Mouse (Mus musculus) erythroblast, adult 5-6 weeks (primary cell): ENCODE results near the gene Ttyh3. TPM values are rescaled to one million over a fixed set of nuclear protein-coding genes. Genes with fewer than 3 reads are reported as not detected.

ENCODE experiments used
- ATAC-seq: replicated peaks from 2 replicates; pipeline ENCODE4 v1.8.0; 2016; ENCODE audit warnings: moderate number of reproducible peaks, mild to moderate bottlenecking, moderate TSS enrichment, inconsistent platforms; ENCODE audit not compliant: poor library complexity, low FRiP score, severe bottlenecking
- total RNA-seq, 2 experiments: library from RNA; stranded (forward) in 1 of 2; stranded (reverse) in 1 of 2; fragments of 150-400 nt in 1 of 2; fragments of 200-764, 138-1000 nt in 1 of 2; gene quantifications; 2 replicates each; pipeline versions ENCODE4 v1.2.3 to v1.2.4; 2015 to 2017; ENCODE audit warnings: low replicate concordance in 2 of 2

The Ttyh3 gene
- total RNA-seq, 2 experiments from 2014 or later, result 3.7 to 17.9 TPM

- no peak for ATAC-seq
Measured at GRCm38 (mm10) chr5:140654096-140654845, 5.4 kb upstream of the Ttyh3 start.

GRCm38 (mm10) chr5:140652587-140652986 is 3.8 kb upstream of the Ttyh3 start:
- ATAC-seq, result no peak

- ATAC-seq, result no peak
Measured at GRCm38 (mm10) chr5:140651231-140651630, 2.4 kb upstream of the Ttyh3 start.

GRCm38 (mm10) chr5:140649881-140650414 is 1.1 kb upstream of the Ttyh3 start:
- no peak for ATAC-seq

GRCm38 (mm10) chr5:140649101-140649667 is 353 bp upstream of the Ttyh3 start:
- ATAC-seq, result peak; percentile 88

- ATAC-seq, result no peak
Measured at GRCm38 (mm10) chr5:140647821-140648518, 861 bp downstream of the Ttyh3 start.

GRCm38 (mm10) chr5:140647031-140647760 is 1.6 kb downstream of the Ttyh3 start:
- ATAC-seq, result no peak

- ATAC-seq, result no peak
Measured at GRCm38 (mm10) chr5:140646171-140646570, 2.7 kb downstream of the Ttyh3 start.

- ATAC-seq, result no peak
Measured at GRCm38 (mm10) chr5:140645454-140645853, 3.4 kb downstream of the Ttyh3 start.

GRCm38 (mm10) chr5:140644702-140645201 is 4.1 kb downstream of the Ttyh3 start:
- ATAC-seq, result peak; percentile 43

- ATAC-seq, result no peak
Measured at GRCm38 (mm10) chr5:140644263-140644662, 4.6 kb downstream of the Ttyh3 start.

- no peak for ATAC-seq
Measured at GRCm38 (mm10) chr5:140642076-140642475, 6.8 kb downstream of the Ttyh3 start.

GRCm38 (mm10) chr5:140641254-140641928 is 7.4 kb downstream of the Ttyh3 start:
- no peak for ATAC-seq

GRCm38 (mm10) chr5:140640812-140641211 is 8.0 kb downstream of the Ttyh3 start:
- ATAC-seq, result no peak

- ATAC-seq, result no peak
Measured at GRCm38 (mm10) chr5:140639871-140640270, 9.0 kb downstream of the Ttyh3 start.

- no peak for ATAC-seq
Measured at GRCm38 (mm10) chr5:140639312-140639711, 9.5 kb downstream of the Ttyh3 start.

GRCm38 (mm10) chr5:140638484-140638883 is 10.3 kb downstream of the Ttyh3 start:
- no peak for ATAC-seq

GRCm38 (mm10) chr5:140637989-140638388 is 10.8 kb downstream of the Ttyh3 start:
- ATAC-seq, result no peak

- no peak for ATAC-seq
Measured at GRCm38 (mm10) chr5:140637058-140637410, 11.8 kb downstream of the Ttyh3 start.
